Mouse (Mus musculus) urinary bladder, postnatal 10 days (tissue): ENCODE data around the gene Col17a1.

Experiments
- DNase-seq: peaks from one replicate; pipeline ENCODE4 v3.0.0; 2022; ENCODE audit warnings: low spot score

The Col17a1 gene

GRCm38 (mm10) chr19:47691994-47692393 lies at the start of gene Col17a1:
Gene Col17a1 (minus strand): TSS chr19:47692094.
- DNase-seq: no peak

- DNase-seq: no peak
These were observed 40.0 kb upstream of the Col17a1 start for GRCm38 (mm10) chr19:47731931-47732330.

DNA sequence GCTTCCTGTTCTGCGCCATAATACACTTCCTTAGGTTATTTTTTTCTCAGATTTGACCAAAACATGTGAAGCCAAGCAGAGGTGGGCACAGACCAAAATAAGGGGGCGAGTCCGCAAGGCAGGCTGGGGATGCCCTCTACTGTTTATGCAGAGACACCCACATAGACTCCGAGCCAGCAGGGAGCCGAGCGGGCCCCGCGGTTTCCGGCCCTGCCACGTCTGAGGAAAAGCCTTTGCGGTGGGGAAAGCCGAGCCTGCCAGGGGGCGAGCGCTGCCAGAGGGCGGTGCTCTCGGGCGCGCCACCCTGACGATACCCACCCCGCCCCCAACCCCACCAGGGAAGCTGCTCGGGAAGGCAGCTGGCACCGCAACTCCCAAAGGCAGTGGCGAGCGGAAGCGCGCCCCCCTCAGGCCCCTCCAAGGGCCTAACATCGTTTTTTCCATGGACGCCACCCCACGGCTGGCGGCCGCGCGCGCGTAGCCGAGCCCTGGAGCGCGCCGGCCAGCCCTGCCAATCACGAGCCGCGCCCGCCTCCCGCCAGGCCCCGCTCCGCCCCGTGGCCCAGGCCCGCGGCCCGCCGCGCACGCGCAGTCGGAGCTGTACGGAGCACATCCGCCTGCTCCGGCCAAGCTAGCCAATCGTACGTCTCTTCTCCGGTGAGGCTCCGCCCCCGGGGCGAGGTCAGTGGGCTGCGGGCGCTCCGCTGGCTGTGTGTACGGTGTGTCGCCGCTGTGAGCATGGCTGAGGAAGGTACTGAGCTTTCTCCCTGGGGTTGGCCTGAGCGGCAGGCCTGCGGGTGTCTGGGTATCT lies 39.4 kb upstream of the Col17a1 start, which contains the start of gene Sfr1:
TSS of gene Sfr1 (plus strand) at position 612 of the 811 bp plus-strand sequence.
- DNase-seq: peak; percentile 96

DNA sequence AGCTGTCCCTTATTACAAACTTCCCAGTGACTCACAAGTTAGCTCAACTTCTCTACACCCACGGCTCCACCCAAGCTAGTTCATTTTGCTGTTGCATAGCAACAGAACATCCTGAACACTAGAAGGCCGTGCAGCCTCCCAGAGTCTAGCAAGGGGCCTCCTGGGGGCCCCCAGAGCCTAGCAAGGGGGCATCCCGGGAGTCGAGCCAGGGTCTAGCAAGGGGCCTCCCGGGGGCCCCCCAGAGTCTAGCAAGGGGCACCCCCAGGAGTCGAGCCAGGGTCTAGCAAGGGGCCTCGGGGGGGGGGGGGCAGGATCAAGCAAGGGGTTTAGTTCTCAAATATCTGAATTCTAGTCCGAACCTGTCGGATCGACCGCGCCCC lies 38.8 kb upstream of the Col17a1 start:
- DNase-seq: no peak

- no peak for DNase-seq
These were observed 33.8 kb upstream of the Col17a1 start for GRCm38 (mm10) chr19:47725643-47726140.

DNA sequence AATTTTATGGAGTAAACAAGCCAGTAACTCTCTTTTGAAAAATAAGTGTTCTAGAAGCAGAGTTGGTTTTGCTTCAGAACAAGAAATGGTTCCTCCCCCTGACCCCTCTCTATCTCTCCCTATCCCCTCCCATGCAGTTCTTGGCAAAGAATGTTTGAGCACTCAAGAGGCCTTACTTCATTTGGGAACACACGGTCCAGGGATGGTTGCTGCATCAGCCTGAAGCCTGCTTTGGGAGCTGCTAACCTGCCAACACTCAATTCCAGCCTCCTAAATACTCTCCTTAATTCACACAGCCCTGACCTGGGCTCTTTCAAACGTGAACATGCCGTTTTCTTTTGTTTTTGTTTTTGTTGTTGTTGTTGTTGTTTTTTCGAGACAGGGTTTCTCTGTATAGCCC lies 33.0 kb upstream of the Col17a1 start:
- DNase-seq: no peak

DNA sequence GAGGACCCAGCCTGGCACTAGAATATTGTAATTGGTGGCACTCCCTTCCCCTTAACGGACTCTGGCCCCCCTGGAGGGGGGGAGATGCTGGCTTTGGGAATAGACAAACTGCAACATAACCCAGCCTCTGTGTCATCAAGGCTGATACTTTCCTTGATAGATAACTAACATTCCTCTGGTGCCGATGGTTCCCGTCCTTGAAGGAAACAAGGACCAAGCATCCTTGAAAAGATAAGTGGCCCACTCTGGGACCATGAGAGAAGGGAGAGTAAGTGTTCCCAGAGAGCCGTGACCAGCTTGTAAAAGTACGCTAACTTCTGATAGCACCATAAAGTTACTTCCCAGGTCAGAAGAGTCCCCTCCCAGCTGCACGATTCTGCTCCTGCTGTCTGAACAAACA lies 30.6 kb upstream of the Col17a1 start:
- DNase-seq: no peak

- DNase-seq: no peak
These were observed 27.3 kb upstream of the Col17a1 start for GRCm38 (mm10) chr19:47719147-47719546.

- no peak for DNase-seq
These were observed 24.2 kb upstream of the Col17a1 start for GRCm38 (mm10) chr19:47716144-47716543.

- no peak for DNase-seq
These were observed 21.6 kb upstream of the Col17a1 start for GRCm38 (mm10) chr19:47713457-47713856.

DNA sequence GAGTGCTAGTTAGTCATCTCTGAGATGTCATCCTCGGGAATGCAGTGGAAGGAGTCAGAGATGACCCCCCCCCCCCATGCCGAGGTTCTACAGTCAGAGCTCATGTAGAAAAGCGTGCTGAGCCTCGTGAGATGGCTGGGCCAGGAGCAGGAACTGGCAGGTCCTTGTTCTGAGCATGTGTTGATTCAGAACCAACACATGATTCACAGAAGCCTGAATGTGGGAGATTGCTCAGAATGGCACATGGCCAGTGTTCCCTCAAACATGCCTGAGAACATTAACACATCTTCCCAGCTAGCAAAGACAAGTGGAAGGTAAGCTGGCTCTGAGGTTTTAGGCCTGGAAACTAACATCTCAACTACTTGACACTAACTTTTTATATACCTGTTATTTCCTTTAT lies 18.5 kb upstream of the Col17a1 start:
- no peak for DNase-seq

- DNase-seq: no peak
These were observed 13.9 kb upstream of the Col17a1 start for GRCm38 (mm10) chr19:47705772-47706309.

GRCm38 (mm10) chr19:47705080-47705771 lies 13.3 kb upstream of the Col17a1 start:
- DNase-seq: no peak

DNA sequence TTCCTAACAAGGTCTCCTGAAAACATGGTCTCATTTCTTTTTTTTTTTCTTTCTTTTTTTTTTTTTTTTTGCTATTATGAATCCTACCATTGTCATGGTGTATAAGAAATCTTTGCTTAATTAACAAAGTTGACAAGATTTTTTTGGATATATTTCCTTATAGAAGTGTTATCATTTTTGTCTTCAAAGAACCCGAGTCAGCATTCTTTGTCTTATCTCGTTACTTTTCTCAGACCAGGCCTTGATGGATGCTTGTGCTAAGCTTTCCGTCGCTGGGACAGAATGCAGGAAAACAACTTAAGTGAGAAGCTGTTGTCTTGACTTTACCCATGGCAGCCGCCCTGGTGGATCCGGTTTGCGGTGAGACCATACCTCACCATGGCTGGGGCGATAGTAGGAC lies 8.6 kb upstream of the Col17a1 start:
- no peak for DNase-seq

DNA sequence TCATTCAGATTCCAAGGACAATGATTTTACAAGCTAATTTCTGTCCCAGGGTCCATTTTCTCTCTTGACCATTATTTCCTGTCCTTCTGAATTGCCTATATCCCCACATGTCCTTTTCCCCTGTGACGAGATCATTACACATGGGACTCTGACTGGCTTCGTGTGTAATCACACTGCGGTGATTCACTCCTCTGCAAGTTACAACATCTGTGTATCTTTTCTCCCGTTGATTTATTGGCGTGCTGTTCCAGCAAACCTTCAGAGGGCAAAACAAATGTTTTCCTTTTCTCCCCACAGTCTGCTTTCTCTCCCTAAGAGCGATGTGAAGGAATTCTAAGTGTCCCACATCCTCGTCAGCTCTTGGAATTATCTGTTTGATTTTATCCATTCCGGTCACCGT lies 7.8 kb upstream of the Col17a1 start:
- DNase-seq: no peak

DNA sequence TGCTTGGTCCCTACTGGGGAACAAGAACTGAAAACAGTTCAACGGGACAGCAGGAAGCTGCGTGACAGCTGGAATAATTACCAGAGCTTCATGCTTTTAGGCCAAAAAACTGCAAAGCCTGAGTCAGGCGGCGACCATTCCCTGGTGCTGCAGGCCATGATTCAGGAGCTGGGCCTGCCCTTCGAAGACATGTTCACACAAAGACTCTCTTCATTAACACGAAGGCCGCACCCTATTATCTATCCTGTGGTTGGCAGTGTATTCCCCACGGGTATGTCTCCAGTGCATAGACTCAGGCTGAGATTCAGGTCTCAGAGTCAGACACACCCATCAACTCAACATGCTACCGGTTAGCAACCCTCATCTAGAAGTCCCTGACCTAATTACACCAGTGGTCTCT lies 6.4 kb upstream of the Col17a1 start:
- no peak for DNase-seq

- no peak for DNase-seq
These were observed 5.2 kb upstream of the Col17a1 start for GRCm38 (mm10) chr19:47697067-47697466.

GRCm38 (mm10) chr19:47696411-47696810 lies 4.5 kb upstream of the Col17a1 start:
- no peak for DNase-seq

GRCm38 (mm10) chr19:47695725-47696124 lies 3.8 kb upstream of the Col17a1 start:
- DNase-seq: no peak

GRCm38 (mm10) chr19:47689592-47689991 lies 2.3 kb downstream of the Col17a1 start:
- no peak for DNase-seq

DNA sequence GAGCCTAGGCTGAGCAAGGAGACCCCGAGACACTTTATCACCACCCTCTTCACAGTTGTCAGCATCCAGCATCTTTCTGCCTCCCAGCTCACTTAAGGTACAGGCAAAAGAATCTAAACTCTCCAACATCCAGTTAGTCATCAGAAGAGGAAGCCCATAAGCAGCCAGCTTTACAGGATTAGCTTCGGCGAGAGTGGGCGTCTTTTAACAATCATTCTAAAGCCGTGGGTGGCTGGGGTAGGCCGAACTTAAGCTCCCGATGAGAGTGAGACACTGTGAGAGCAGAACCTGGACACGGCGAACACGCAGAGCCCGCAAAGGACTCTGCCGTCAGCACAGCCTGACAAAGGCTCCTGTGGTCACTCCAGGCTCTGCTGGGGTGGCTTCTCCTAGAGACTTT lies 13.2 kb downstream of the Col17a1 start:
- no peak for DNase-seq

- DNase-seq: no peak
These were observed 17.5 kb downstream of the Col17a1 start for GRCm38 (mm10) chr19:47674419-47674818.

DNA sequence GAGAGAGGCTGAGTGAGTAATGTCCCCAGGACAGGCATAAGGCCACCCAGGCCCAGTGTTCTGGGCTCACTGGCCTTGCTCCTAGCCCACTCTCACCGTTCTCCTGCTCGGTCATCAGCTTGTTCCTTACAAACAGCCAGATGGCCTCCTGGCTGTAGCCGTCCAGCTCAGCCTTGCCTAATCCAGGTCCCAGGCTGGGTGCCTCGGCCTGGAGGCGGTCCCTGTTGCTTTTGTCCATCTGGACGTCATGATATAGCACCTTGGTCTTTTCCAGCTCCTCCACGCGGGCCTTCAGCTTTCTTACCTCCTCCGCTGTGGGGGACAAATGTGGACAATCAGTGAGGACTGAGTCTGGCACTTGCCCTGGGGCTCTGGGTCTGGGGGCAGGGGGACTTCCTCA lies 23.5 kb downstream of the Col17a1 start:
- no peak for DNase-seq
